Mouse (Mus musculus) forebrain, embryonic 12.5 days (tissue): ENCODE results near the gene Sf3b5. TPM values are rescaled to one million over a fixed set of nuclear protein-coding genes. Genes with fewer than 3 reads are reported as not detected.

ENCODE experiments used
- polyA plus RNA-seq: library from polyadenylated mRNA; unstranded; fragments of >200 nt; fragmentation: Nextera tagmentation; extraction: Ambion mirVana; gene quantifications from 2 replicates; pipeline ENCODE4 v1.2.1, GENCODE M21; 2016

Gene Sf3b5
- polyA plus RNA-seq, 1 experiment from 2014 or later: 35.5 TPM

Other genes with a start within 250 kb of the Sf3b5 start
- gene Utrn, start 136.0 kb upstream of the Sf3b5 start, polyA plus RNA-seq: 30.2 and 34.3 TPM in 2 replicates
- 1.5 and 2.0 TPM in 2 replicates for gene Stx11, start 41.0 kb upstream of the Sf3b5 start, polyA plus RNA-seq
- 93.2 and 102 TPM in 2 replicates for gene Plagl1, start 55.2 kb downstream of the Sf3b5 start, polyA plus RNA-seq
- gene Zc2hc1b, start 172.7 kb downstream of the Sf3b5 start, polyA plus RNA-seq: not detected in 2 replicates
- 59.7 and 60.6 TPM in 2 replicates for gene Ltv1, start 187.8 kb downstream of the Sf3b5 start, polyA plus RNA-seq